Mouse (Mus musculus): ENCODE measurements around the gene Trim38.

DNA sequence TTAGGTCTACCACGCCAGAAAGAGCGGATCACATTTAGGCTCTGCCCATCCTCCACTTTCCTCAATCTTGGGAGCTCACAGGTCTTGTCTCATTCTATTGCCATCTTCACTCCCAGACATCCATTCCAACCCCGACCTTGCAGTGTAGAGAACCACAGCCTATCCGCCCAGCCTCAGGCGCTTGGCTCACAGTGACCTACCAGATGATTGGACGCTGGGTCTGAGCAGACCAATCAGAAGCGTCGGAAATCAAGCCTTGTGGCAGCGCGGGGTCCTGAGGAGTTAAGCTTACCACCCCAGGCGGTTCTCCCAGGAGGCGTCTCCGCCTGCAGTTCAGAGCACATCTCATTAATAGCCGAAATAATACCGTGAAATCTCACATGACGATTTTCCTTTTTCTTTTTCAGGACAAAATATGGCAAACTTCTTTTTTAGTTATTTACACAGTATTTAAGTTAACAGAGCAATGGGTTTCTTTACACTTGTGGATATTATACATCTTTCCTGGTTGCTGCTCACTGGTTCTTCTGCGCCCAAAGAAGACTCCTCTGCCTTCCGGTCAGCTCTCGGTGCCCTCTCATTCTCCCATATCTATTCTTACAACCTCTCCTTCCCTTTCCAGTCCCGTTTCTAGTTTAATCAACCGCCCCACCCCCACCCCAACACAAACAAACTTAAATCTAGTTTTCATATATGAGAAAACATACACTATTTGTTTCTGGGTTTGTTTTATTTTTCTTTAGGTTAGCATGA lies 3.0 kb downstream of the Trim38 start:
- TF ChIP-seq CTCF (conservative IDR thresholded peaks at IDR 0.05; ENCODE audit: insufficient read depth, insufficient read length, low read depth, low read length) = no peak
- no peak for TF ChIP-seq POLR2A (IDR thresholded peaks at IDR 0.05; ENCODE audit: low read depth, low read length)

Data from kidney, adult 2 months (tissue).